Mouse (Mus musculus) intestine, embryonic 14.5 days (tissue): Measurements from ENCODE around the gene Slc22a13. TPM values are rescaled to one million over a fixed set of nuclear protein-coding genes. Genes with fewer than 3 reads are reported as not detected.

Source experiments
- ATAC-seq: fragments of 200-750 bp; cut with Nextera tagmentation; replicated peaks from 2 replicates; pipeline ENCODE4 v1.8.0; 2017; ENCODE audit warnings: low read depth, moderate number of reproducible peaks, moderate TSS enrichment, moderate library complexity; ENCODE audit not compliant: low FRiP score, low TSS enrichment
- DNase-seq: peaks from one replicate; pipeline ENCODE4 v3.0.0-alpha.2; 2018; ENCODE audit warnings: low spot score
- H3K27ac ChIP-seq: fragments of 300-500 bp; sonication (generic); 2 replicates; pipeline ENCODE4 v1.5.1; 2014; ENCODE audit warnings: low read depth, mild to moderate bottlenecking, control low read depth
- H3K27me3 ChIP-seq: fragments of 300-500 bp; sonication (generic); replicated peaks from 2 replicates; pipeline ENCODE4 v1.6.1; 2014; ENCODE audit warnings: low read length, control low read depth; ENCODE audit not compliant: control insufficient read depth, insufficient read depth
- H3K36me3 ChIP-seq: fragments of 300-500 bp; sonication (generic); 2 replicates; pipeline ENCODE4 v1.6.1; 2014; ENCODE audit warnings: low read length, control low read depth; ENCODE audit not compliant: control insufficient read depth, insufficient read depth
- H3K4me1 ChIP-seq: fragments of 300-500 bp; sonication (generic); replicated peaks from 2 replicates; pipeline ENCODE4 v1.6.1; 2014; ENCODE audit warnings: low read length, control low read depth, mixed read lengths; ENCODE audit not compliant: control insufficient read depth, insufficient read depth
- H3K4me2 ChIP-seq: fragments of 300-500 bp; sonication (generic); 2 replicates; pipeline ENCODE4 v1.6.1; 2014; ENCODE audit warnings: low read length
- H3K4me3 ChIP-seq: fragments of 300-500 bp; sonication (generic); 2 replicates; pipeline ENCODE4 v1.5.1; 2014; ENCODE audit warnings: low read depth, low read length, control low read depth, mixed read lengths
- H3K9ac ChIP-seq: fragments of 300-500 bp; sonication (generic); 2 replicates; pipeline ENCODE4 v1.6.1; 2014; ENCODE audit warnings: mild to moderate bottlenecking, low read length
- H3K9me3 ChIP-seq: fragments of 300-500 bp; sonication (generic); 2 replicates; pipeline ENCODE4 v1.6.1; 2016; ENCODE audit warnings: low read length, control low read depth; ENCODE audit not compliant: control insufficient read depth
- whole genome bisulfite sequencing: fragments of 180-500 bp; shearing (Covaris S2); extraction: QIAGEN DNeasy Blood & Tissue Kit; methylation state at CpG from one replicate; pipeline ENCODE4 v1.1.7; 2014; 5-methylcytosine and 5-hydroxymethylcytosine counted together
- polyA plus RNA-seq: library from polyadenylated mRNA; unstranded; fragments of >200 nt; fragmentation: Nextera tagmentation; extraction: Ambion mirVana; gene quantifications from 2 replicates; pipeline ENCODE4 v1.2.1, GENCODE M21; 2014

Slc22a13 gene
- polyA plus RNA-seq, 1 experiment from 2014 or later, result not detected

- no peaks in the 10 kb centered on the region for H3K27me3 ChIP-seq
- no peak overlapping the region for H3K9ac ChIP-seq
- no peak overlapping the region for H3K4me2 ChIP-seq
- DNase-seq (no peak), ATAC-seq (no peak)
- WGBS, result 16% methylated on average over 3 of the region's 3 CpGs
- 0 out of 2 replicates have a peak overlapping the region, but pooled peaks have one; percentile 16 for H3K27ac ChIP-seq
- H3K4me1 ChIP-seq, result no peaks in the 10 kb centered on the region
- H3K4me3 ChIP-seq, result no peak overlapping the region
- no peaks in the 10 kb centered on the region for H3K36me3 ChIP-seq
- H3K9me3 ChIP-seq, result no peaks in the 10 kb centered on the region
These were observed 27.6 kb downstream of the Slc22a13 start for GRCm38 (mm10) chr9:119181241-119181728.

- DNase-seq, result no peak
- Histone ChIP-seq H3K27ac (no peak overlapping the region), H3K4me1 (no peaks in the 10 kb centered on the region), H3K4me3 (no peak overlapping the region), H3K36me3 (no peaks in the 10 kb centered on the region), H3K27me3 (no peaks in the 10 kb centered on the region), H3K4me2 (no peak overlapping the region), H3K9me3 (no peaks in the 10 kb centered on the region), H3K9ac (no peak overlapping the region)
- 90% methylated on average over 11 of the region's 11 CpGs for WGBS
- ATAC-seq, result no peak
These were observed 29.6 kb downstream of the Slc22a13 start for GRCm38 (mm10) chr9:119179292-119179691.

- Histone ChIP-seq H3K4me1 (no peaks in the 10 kb centered on the region), H3K9ac (no peak overlapping the region), H3K27me3 (no peaks in the 10 kb centered on the region), H3K36me3 (no peaks in the 10 kb centered on the region), H3K4me3 (no peak overlapping the region), H3K27ac (no peak overlapping the region), H3K9me3 (no peaks in the 10 kb centered on the region), H3K4me2 (no peak overlapping the region)
- ATAC-seq (no peak), DNase-seq (no peak)
- 88% methylated on average over 2 of the region's 2 CpGs for WGBS
These were observed 41.3 kb downstream of the Slc22a13 start for GRCm38 (mm10) chr9:119167608-119168007.

DNA sequence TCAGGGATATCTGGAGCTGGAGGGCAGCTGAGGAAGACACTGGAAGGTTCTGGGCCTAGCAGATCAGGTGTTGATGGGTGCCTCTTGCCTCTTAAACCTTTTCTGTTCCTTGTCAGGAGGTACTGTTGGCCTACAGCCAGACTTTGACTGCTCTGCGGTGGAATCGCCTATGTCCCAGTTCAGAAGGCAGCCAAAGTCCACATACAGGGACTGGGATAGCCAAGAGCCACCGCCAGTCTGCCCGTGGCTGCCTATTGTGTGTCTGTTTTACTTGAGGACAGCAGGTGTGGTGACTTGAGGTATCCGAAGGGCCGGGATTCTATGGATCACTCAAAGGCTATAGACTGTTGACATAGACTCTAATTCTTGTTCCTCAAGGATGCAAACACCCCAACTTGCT lies 43.4 kb downstream of the Slc22a13 start:
- H3K27me3 ChIP-seq, result no peaks in the 10 kb centered on the region
- no peaks in the 10 kb centered on the region for H3K4me1 ChIP-seq
- ATAC-seq (no peak), DNase-seq (no peak)
- no peak overlapping the region for H3K9ac ChIP-seq
- no peaks in the 10 kb centered on the region for H3K36me3 ChIP-seq
- no peaks in the 10 kb centered on the region for H3K9me3 ChIP-seq
- no peak overlapping the region for H3K4me3 ChIP-seq
- no peak overlapping the region for H3K4me2 ChIP-seq
- no peak overlapping the region for H3K27ac ChIP-seq
- WGBS, result 96% methylated on average over 6 of the region's 6 CpGs

DNA sequence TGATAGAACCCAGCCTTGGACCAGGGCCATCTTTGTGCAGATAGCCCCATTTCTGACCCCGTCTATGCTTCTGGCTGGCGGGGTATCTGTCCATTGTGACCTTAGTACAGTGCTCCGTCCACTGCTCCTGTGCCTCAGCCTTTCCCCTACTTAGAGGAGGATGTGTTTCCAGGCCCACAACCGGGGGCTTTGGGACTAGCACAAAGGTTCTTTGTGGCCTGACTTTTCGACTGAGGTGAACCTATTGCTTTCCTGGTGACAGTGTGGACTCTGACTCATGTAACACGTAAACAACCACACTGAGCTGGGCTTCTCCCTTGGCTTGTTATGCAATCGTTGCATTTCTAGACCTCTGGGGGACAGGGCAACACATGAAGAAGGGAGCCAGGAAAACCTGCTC lies 44.2 kb downstream of the Slc22a13 start:
- Histone ChIP-seq H3K27ac (no peak overlapping the region), H3K4me1 (no peaks in the 10 kb centered on the region), H3K9me3 (no peaks in the 10 kb centered on the region), H3K4me3 (no peak overlapping the region), H3K9ac (no peak overlapping the region), H3K36me3 (no peaks in the 10 kb centered on the region), H3K27me3 (no peaks in the 10 kb centered on the region), H3K4me2 (no peak overlapping the region)
- no peak for DNase-seq
- no peak for ATAC-seq
- 89% methylated on average over 7 of the region's 7 CpGs for WGBS

GRCm38 (mm10) chr9:119160689-119161088 lies 48.2 kb downstream of the Slc22a13 start:
- no peak overlapping the region for H3K4me2 ChIP-seq
- H3K4me1 ChIP-seq, result no peaks in the 10 kb centered on the region
- no peak overlapping the region for H3K9ac ChIP-seq
- DNase-seq, result no peak
- ATAC-seq, result no peak
- H3K36me3 ChIP-seq, result no peaks in the 10 kb centered on the region
- 86% methylated on average over 3 of the region's 3 CpGs for WGBS
- H3K9me3 ChIP-seq, result no peaks in the 10 kb centered on the region
- no peak overlapping the region for H3K27ac ChIP-seq
- H3K4me3 ChIP-seq, result no peak overlapping the region
- no peaks in the 10 kb centered on the region for H3K27me3 ChIP-seq

GRCm38 (mm10) chr9:119158861-119159260 lies 50.0 kb downstream of the Slc22a13 start, which contains the start of gene Gm47289:
Gm47289 (plus strand) TSS chr9:119159161.
- no peak within 1 kb of the TSS for H3K4me3 ChIP-seq
- ATAC-seq, result no peak
- H3K36me3 ChIP-seq, result no peaks in the 10 kb centered on the region
- no peak for DNase-seq
- no peaks in the 10 kb centered on the region for H3K4me1 ChIP-seq
- no peaks in the 10 kb centered on the region for H3K9me3 ChIP-seq
- no peaks in the 10 kb centered on the region for H3K27me3 ChIP-seq
- H3K4me2 ChIP-seq, result no peak within 1 kb of the TSS
- H3K9ac ChIP-seq, result no peak within 1 kb of the TSS
- no peak within 1 kb of the TSS for H3K27ac ChIP-seq
- 54% methylated on average over 4 of the region's 4 CpGs for WGBS

- ATAC-seq (peak; percentile 87), DNase-seq (peak; percentile 92)
- Histone ChIP-seq H3K4me1 (no peaks in the 10 kb centered on the region), H3K9me3 (no peaks in the 10 kb centered on the region), H3K36me3 (no peaks in the 10 kb centered on the region), H3K27ac (no peak within 1 kb of the TSS), H3K4me2 (peak within 1 kb of the TSS; percentile 56), H3K4me3 (peak within 1 kb of the TSS; percentile 47), H3K9ac (0 out of 2 replicates have a peak within 1 kb of the TSS, but pooled peaks have one; percentile 7), H3K27me3 (no peaks in the 10 kb centered on the region)
- under 1% methylated on average over 62 of the region's 65 CpGs for WGBS
These were observed 52.4 kb downstream of the Slc22a13 start, which contains the start of gene Acaa1b for GRCm38 (mm10) chr9:119156278-119157201. Acaa1b (minus strand) TSS chr9:119157093.
